In the genomic region with DNA sequence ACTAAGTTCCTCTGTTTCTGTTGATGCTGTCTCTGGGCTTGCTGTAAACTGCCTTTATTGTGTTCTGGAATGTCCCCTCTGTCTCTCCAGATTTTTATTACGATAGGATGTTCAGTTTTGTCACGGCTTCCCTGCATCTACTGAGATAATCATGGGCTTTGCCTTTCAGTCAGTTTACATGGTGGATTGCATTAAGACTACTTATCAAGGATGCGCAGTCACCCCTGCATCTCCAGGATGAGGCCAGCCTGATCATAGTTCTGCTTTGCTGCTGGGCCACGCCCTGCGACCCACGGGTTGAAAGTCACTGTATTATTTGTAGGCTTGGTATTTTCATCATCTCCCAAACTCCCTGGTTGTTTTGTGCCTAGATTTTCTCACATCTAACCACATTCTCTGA, we compare ENCODE assay signal across 19 mouse cellular contexts.
DNase-seq lines count a peak whose midpoint lies in the region; ATAC-seq and TF ChIP-seq lines count a peak whose summit lies in the region.
"Had no signal": no experiment of that assay in that cellular context is flagged by ENCODE, and none has a peak within 500 bp of the region (broad histone marks: within the 10 kb centered on the region; RNA-seq: fewer than 3 reads in every experiment).

No protein-coding gene starts in this region.

- ATAC-seq in G1E (ENCODE audit: extremely low read depth, insufficient number of reproducible peaks, low FRiP score, poor library complexity, severe bottlenecking) = peak; percentile 94
- peak; percentile 77 for ATAC-seq in megakaryocyte, adult 5-6 weeks (ENCODE audit: poor library complexity, severe bottlenecking)
- ATAC-seq: forebrain, embryonic 15.5 days; hindbrain, embryonic 16.5 days had no signal

- DNase-seq in G1E (ENCODE audit: low spot score) (peak; percentile 66), liver (peak; percentile 90)
- peak; percentile 87 for DNase-seq in c-Kit-positive CD71-positive TER-119-negative erythroid progenitor cells, embryonic 14.5 days (ENCODE audit: low read depth)
- no peak for DNase-seq in cerebellum, postnatal 36 days
- no peak for DNase-seq in right cerebral cortex, postnatal 4 days
- DNase-seq in thymus, postnatal 14 days = no peak
- no peak for DNase-seq in kidney, adult 11 months
- DNase-seq: adrenal gland, postnatal 36 days; B cell, adult 2 months; cerebellum, postnatal 14 days; heart, postnatal 36 days; kidney, adult 9 months; lung, adult 2 months; lung, postnatal 4 days had no signal

- no peak for TF ChIP-seq CTCF in G1E (IDR thresholded peaks at IDR 0.05; ENCODE audit: low read depth, low read length)

- H3K27me3 ChIP-seq in G1E (ENCODE audit: insufficient read depth, low read length) = no peaks in the 10 kb centered on the region
- H3K27me3 ChIP-seq: forebrain, embryonic 15.5 days; heart, embryonic 13.5 days had no signal

- peaks cover 66% of the 10 kb centered on the region for H3K4me1 ChIP-seq in G1E (ENCODE audit: insufficient read depth, low read depth, low read length)
- H3K4me1 ChIP-seq: forebrain, embryonic 15.5 days; heart, embryonic 13.5 days; limb, embryonic 10.5 days had no signal

- H3K9me3 ChIP-seq in G1E (replicated peaks) = no peaks in the 10 kb centered on the region; the same call in 1 of the 2 replicates
- H3K9me3 ChIP-seq: forebrain, embryonic 15.5 days; heart, embryonic 13.5 days; limb, embryonic 10.5 days had no signal

- H3K4me3 ChIP-seq in G1E (ENCODE audit: low read depth, low read length) = no peak overlapping the region
- H3K4me3 ChIP-seq: forebrain, embryonic 15.5 days; heart, embryonic 13.5 days; limb, embryonic 10.5 days had no signal

- peaks cover 29% of the 10 kb centered on the region for H3K36me3 ChIP-seq in G1E (replicated peaks)
- H3K36me3 ChIP-seq: forebrain, embryonic 15.5 days; heart, embryonic 13.5 days had no signal

Comparison
In these comparisons a context has a peak if more than half of its experiments do, and no peak if none do; other contexts are left out.
1. DNase-seq: peak in G1E (single experiment), c-Kit-positive CD71-positive TER-119-negative erythroid progenitor cells, embryonic 14.5 days (single experiment) and liver (single experiment); none in cerebellum, postnatal 36 days (0 of 2), right cerebral cortex, postnatal 4 days (single experiment), thymus, postnatal 14 days (single experiment) and kidney, adult 11 months (single experiment).